Mouse (Mus musculus): ENCODE data around the gene Vopp1.
A peak's percentile ranks its signal among the peaks of the same experiment; 100 is the strongest.

The Vopp1 gene

DNA sequence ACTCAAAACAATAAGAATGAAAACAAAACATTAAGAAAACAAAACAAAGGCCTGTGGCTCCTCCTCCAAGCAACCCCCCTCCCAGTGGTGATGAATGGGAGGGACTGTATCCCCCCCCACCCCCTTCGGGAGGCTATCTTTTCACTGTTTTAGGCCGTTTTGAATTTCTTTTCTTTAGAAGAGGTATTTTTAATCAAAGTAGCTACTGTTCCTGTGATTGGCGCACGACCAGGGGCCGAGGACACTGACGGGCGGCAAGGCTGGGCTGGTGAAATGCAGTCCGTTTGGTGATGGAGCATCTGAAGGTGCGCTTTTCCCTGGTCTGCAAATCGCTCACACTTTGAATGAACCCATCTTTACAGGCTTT lies 122.6 kb downstream of the Vopp1 start, which contains the start of gene Lancl2:
TSS of gene Lancl2 (plus strand) at position 165 of the 367 bp plus-strand sequence.
- peak; percentile 21 for DNase-seq (ENCODE audit: low spot score)

DNA sequence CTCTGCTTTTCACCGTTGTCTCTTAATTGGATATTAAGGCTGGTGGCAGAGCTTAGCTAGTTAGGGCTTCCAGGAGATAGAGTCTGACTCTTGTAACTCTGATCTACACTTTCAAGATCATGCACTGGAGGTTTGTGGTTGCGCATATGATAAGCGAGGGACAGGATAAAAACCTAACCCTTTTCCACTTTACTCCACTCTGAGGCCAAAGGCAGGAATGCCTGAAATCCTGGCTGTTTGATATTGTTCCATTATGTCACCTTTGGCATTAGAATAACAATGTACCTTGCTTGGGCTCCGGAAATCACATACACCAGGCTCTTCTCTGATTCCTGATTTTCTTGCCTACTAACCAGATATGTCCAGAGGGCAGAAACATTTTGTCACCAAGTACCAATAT lies 123.3 kb downstream of the Vopp1 start:
- DNase-seq (ENCODE audit: low spot score) = no peak

DNA sequence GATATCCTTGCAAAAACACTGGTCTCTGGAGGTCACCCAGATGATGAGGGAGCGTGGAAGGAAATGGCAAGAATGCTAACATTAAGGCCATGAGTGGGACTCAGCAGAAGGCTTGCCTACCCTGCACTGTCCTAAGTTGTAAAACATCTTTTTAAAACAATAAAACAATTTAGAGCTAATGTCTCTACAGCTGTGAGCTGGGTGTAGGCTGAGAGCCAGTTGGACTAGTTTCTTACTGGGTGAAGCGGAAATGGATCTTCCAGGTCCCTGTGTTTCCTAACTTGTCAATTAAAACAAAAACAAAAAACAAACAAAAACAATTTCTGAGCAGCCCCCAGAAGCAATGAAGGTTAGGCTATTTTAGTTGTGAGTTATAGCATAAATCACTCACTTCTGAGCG lies 131.8 kb downstream of the Vopp1 start:
- DNase-seq (ENCODE audit: low spot score) = no peak

DNA sequence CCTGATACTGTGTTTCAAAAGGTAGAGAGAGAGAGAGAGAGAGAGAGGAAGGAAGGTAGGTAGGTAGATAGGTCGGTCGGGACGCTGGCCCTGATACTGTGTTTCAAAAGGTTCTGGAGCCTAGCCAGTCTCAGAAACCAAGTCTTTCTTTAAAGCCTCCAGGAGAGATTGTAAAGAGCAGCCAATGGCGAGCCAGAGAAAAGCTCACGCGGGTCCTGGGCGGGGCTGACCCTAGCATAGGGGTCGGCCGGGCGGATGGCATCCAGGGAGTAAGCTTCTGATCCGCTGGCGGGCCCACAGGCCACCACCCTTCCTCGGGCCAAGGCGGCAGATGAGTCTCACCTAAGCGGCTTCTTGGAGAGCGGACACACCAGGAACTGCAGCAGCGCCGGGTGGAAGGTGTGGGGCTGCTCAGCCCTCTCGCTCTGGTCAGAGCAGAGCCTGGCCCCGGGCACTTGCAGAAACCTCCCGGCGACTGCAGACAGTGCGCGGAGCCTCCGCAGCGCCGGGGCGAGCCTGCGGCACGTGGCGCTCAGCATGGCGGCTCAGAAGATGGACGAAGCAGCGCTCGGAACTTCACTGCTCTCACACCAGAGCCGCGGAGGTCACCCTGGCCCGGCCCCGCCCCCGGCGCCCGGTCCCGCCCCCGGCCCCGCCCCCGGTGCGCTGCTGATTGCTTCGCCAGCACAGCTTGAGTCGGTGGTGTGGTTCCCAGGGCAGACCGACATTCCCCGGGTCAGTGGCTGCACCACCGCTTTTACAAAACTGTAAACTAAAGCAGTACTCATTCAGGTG lies 133.3 kb downstream of the Vopp1 start, which contains the start of gene Pyurf:
TSS of gene Pyurf (minus strand) at position 612 of the 795 bp plus-strand sequence.
- DNase-seq (ENCODE audit: low spot score) = peak; percentile 77

DNA sequence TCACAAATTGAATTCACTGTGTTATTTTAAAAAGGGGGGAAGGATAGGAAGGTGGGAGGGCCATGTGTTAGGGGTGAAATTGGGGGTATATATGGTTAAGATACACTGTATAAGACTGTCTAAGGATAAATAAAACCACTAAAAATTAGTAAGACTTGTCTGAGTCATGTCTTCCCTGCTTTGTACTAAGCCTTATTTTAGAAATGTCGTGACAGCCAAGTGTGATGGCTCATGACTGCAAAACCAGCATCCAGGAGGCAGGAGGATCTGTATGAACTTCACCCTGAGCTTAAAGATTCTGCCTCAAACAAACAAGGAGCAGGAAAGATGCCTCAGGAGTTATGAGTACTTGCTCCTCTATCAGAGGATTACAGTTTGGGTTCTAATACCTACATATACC lies 140.8 kb downstream of the Vopp1 start:
- DNase-seq (ENCODE audit: low spot score) = no peak
